Mouse (Mus musculus) small intestine, adult 2 months (tissue): ENCODE measurements around the gene Selplg.

Experiments
- CTCF ChIP-seq: fragments of 200-500 bp; IDR thresholded peaks from 2 replicates; pipeline ENCODE4 v1.5.1; 2012; ENCODE audit warnings: low read depth, mild to moderate bottlenecking, control low read depth, inconsistent platforms, low read length, moderate library complexity, mixed read lengths; ENCODE audit not compliant: insufficient replicate concordance, insufficient read length; ENCODE audit errors: extremely low read depth
- POLR2A ChIP-seq: fragments of 200-500 bp; IDR thresholded peaks from 2 replicates; pipeline ENCODE4 v1.6.1; 2012; ENCODE audit warnings: low read depth, mild to moderate bottlenecking, control low read depth, inconsistent platforms, low read length, moderate library complexity

DNA sequence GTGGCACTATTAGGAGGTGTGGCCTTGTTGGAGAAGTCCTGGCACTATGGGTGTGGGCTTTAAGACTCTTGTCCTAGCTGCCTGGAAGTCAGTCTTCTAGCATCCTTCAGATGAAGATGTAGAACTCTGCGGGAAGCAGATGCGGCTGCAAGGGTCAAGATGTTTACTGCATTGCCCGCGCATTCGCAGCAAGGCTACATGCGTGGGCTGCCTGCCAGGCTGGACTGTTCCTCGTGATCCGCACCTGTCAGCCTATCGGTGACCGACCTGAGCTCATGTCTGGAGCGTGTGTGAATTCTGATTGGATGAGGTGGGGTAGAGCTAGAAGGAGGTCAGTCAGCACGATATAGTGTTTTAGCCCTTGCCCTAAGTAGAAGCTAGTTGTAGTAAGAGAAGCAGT, 31.6 kb upstream of the Selplg start:
- TF ChIP-seq POLR2A (no peak), CTCF (no peak)
